ENCODE assay signal across 9 mouse cellular contexts in genomic region chr4:140004170-140004569, GRCm38 (mm10). TPM values are rescaled to one million over a fixed set of nuclear protein-coding genes. Genes with fewer than 3 reads are reported as not detected.
DNase-seq lines count a peak whose midpoint lies in the region; ATAC-seq and TF ChIP-seq lines count a peak whose summit lies in the region.
"Had no signal": no experiment of that assay in that cellular context is flagged by ENCODE, and none has a peak within 500 bp of the region (broad histone marks: within the 10 kb centered on the region; RNA-seq: fewer than 3 reads in every experiment).

No protein-coding gene starts in this region.

- H3K36me3 ChIP-seq in ES-Bruce4 (ENCODE audit: control insufficient read depth, insufficient read depth, low read length, poor library complexity, severe bottlenecking): no peaks in the 10 kb centered on the region
- no peaks in the 10 kb centered on the region for H3K36me3 ChIP-seq in forebrain, embryonic 12.5 days (replicated peaks)
- no peaks in the 10 kb centered on the region for H3K36me3 ChIP-seq in liver, embryonic 12.5 days

- no peaks in the 10 kb centered on the region for H3K9me3 ChIP-seq in ES-Bruce4 (replicated peaks; ENCODE audit: control insufficient read depth, insufficient read depth, low read length, poor library complexity, severe bottlenecking)
- no peaks in the 10 kb centered on the region for H3K9me3 ChIP-seq in forebrain, embryonic 12.5 days
- no peaks in the 10 kb centered on the region for H3K9me3 ChIP-seq in liver, embryonic 12.5 days (replicated peaks)

- intact Hi-C loops in gastrocnemius, postnatal 36 days (cut with DNase I): no loop called here

- DNase-seq in brain, adult 2 months (ENCODE audit: low read depth, low spot score): peak; percentile 94
- DNase-seq in kidney, adult 9 months: peak; percentile 26
- no peak for DNase-seq in gastrocnemius, postnatal 36 days

- H3K27me3 ChIP-seq in ES-Bruce4 (ENCODE audit: control insufficient read depth, insufficient read depth, low read length, poor library complexity, severe bottlenecking): no peaks in the 10 kb centered on the region
- H3K27me3 ChIP-seq in forebrain, embryonic 12.5 days: peaks cover 56% of the 10 kb centered on the region
- peaks cover 67% of the 10 kb centered on the region for H3K27me3 ChIP-seq in liver, embryonic 12.5 days (replicated peaks)

- 19% methylated on average over 12 of the region's 12 CpGs for WGBS in forebrain, embryonic 12.5 days
- 4% methylated on average over 12 of the region's 12 CpGs for WGBS in liver, embryonic 12.5 days (ENCODE audit: insufficient replicate concordance)

- no peak for TF ChIP-seq EP300 in ES-Bruce4 (IDR thresholded peaks at IDR 0.05; ENCODE audit: insufficient read depth, low read depth, low read length)

- H3K27ac ChIP-seq in ES-Bruce4 (ENCODE audit: insufficient read depth, low read length): no peak overlapping the region
- no peak overlapping the region for H3K27ac ChIP-seq in forebrain, embryonic 12.5 days
- H3K27ac ChIP-seq in liver, embryonic 12.5 days: no peak overlapping the region

- H3K9ac ChIP-seq in ES-Bruce4 (ENCODE audit: low read depth, poor library complexity, severe bottlenecking): peak overlapping the region; percentile 8; the same call in 1 of the 2 replicates
- no peak overlapping the region for H3K9ac ChIP-seq in forebrain, embryonic 12.5 days
- H3K9ac ChIP-seq in liver, embryonic 12.5 days: no peak overlapping the region

- peak overlapping the region; percentile 68 for H3K4me3 ChIP-seq in ES-Bruce4 (ENCODE audit: low read depth, low read length)
- H3K4me3 ChIP-seq in forebrain, embryonic 12.5 days (replicated peaks): 0 out of 2 replicates have a peak overlapping the region, but pooled peaks have one; percentile 1
- no peak overlapping the region for H3K4me3 ChIP-seq in liver, embryonic 12.5 days

- TF ChIP-seq POLR2A in ES-Bruce4 (IDR thresholded peaks at IDR 0.05; ENCODE audit: insufficient read depth, low read length): no peak

- H3K4me1 ChIP-seq in ES-Bruce4 (ENCODE audit: control insufficient read depth, insufficient read depth, low read length): peaks cover 13% of the 10 kb centered on the region
- H3K4me1 ChIP-seq in forebrain, embryonic 12.5 days: peaks cover 36% of the 10 kb centered on the region
- H3K4me1 ChIP-seq in liver, embryonic 12.5 days: no peaks in the 10 kb centered on the region

- TF ChIP-seq CTCF in ES-Bruce4 (IDR thresholded peaks at IDR 0.05; ENCODE audit: low read depth, low read length): no peak

- peak overlapping the region; percentile 31 for H3K4me2 ChIP-seq in forebrain, embryonic 12.5 days
- peak overlapping the region; percentile 25 for H3K4me2 ChIP-seq in liver, embryonic 12.5 days

- peak; percentile 50; the same call in 1 of the 2 replicates for ATAC-seq in forebrain, embryonic 12.5 days (ENCODE audit: low FRiP score)
- no peak for ATAC-seq in liver, embryonic 12.5 days
- 0 out of 2 replicates have a peak, but pooled peaks have one; percentile 4 for ATAC-seq in neutrophil, adult 5-6 weeks (ENCODE audit: extremely low read depth, insufficient number of reproducible peaks, low FRiP score, poor library complexity, severe bottlenecking)
- no peak for ATAC-seq in megakaryocyte-erythroid progenitor cell, adult 5-6 weeks (replicated peaks; ENCODE audit: low FRiP score, low TSS enrichment, poor library complexity, severe bottlenecking)

RNA-seq across cellular contexts. Expression of gene Klhdc7a, which starts 36.3 kb away (rescaled TPM):
- 1.3 and 1.6 TPM in 2 replicates for polyA plus RNA-seq in ES-Bruce4 (2011; ENCODE audit: insufficient read depth, insufficient read length, low read depth, missing spikeins)
- 0.18 and 0.20 TPM in 2 replicates for polyA plus RNA-seq in forebrain, embryonic 12.5 days (2016; fragmentation: Nextera tagmentation; extraction: Ambion mirVana)
- 0.06 and 0.10 TPM in 2 replicates for polyA plus RNA-seq in liver, embryonic 12.5 days (2016; fragmentation: Nextera tagmentation; extraction: Ambion mirVana)
- total RNA-seq in neutrophil, adult 5-6 weeks (2017): not detected in 2 replicates
- total RNA-seq in megakaryocyte-erythroid progenitor cell, adult 5-6 weeks (2014; fragmentation: Nextera tagmentation): not detected in 2 replicates
- not detected in 2 replicates for total RNA-seq in megakaryocyte-erythroid progenitor cell, adult 5-6 weeks (2017)
- under 1 TPM; 0.07 to 0.10 TPM for total RNA-seq in gastrocnemius, postnatal 36 days (2021)
- total RNA-seq: common myeloid progenitor, adult 5-6 weeks had no signal

Comparison
In these comparisons a context has a peak if more than half of its experiments do, and no peak if none do; other contexts are left out.
1. DNase-seq: peak in brain, adult 2 months (single experiment) and kidney, adult 9 months (single experiment); none in gastrocnemius, postnatal 36 days (0 of 2).
2. ATAC-seq: peak in forebrain, embryonic 12.5 days (single experiment) and neutrophil, adult 5-6 weeks (single experiment); none in liver, embryonic 12.5 days (single experiment) and megakaryocyte-erythroid progenitor cell, adult 5-6 weeks (single experiment).